Comparison of ENCODE assay signal across 11 mouse cellular contexts in genomic region chr2:65294092-65294491, GRCm38 (mm10). TPM values are rescaled to one million over a fixed set of nuclear protein-coding genes. Genes with fewer than 3 reads are reported as not detected.
A peak's percentile ranks its signal among the peaks of the same experiment; 100 is the strongest.
DNase-seq lines count a peak whose midpoint lies in the region; TF ChIP-seq lines count a peak whose summit lies in the region.
"Had no signal": no experiment of that assay in that cellular context is flagged by ENCODE, and none has a peak within 500 bp of the region (broad histone marks: within the 10 kb centered on the region; RNA-seq: fewer than 3 reads in every experiment).

No protein-coding gene starts in this region.

- no peaks in the 10 kb centered on the region for H3K36me3 ChIP-seq in thymus, adult 2 months (ENCODE audit: control insufficient read depth, insufficient read depth, low read length)
- H3K36me3 ChIP-seq: midbrain, embryonic 12.5 days had no signal

- H3K4me3 ChIP-seq in cerebellum, adult 2 months (replicated peaks; ENCODE audit: insufficient read depth, low read depth, low read length): no peak overlapping the region
- H3K4me3 ChIP-seq in lung, adult 2 months (replicated peaks; ENCODE audit: extremely low read depth, low read depth, low read length): no peak overlapping the region
- no peak overlapping the region for H3K4me3 ChIP-seq in thymus, adult 2 months (ENCODE audit: control insufficient read depth, insufficient read depth, low read length)
- H3K4me3 ChIP-seq: midbrain, embryonic 12.5 days had no signal

- H3K4me1 ChIP-seq in cerebellum, adult 2 months (ENCODE audit: control insufficient read depth, insufficient read depth, low read length): no peaks in the 10 kb centered on the region
- no peaks in the 10 kb centered on the region for H3K4me1 ChIP-seq in lung, adult 2 months (ENCODE audit: control insufficient read depth, insufficient read depth, low read length)
- H3K4me1 ChIP-seq in thymus, adult 2 months (replicated peaks; ENCODE audit: control insufficient read depth, insufficient read depth, low read length): no peaks in the 10 kb centered on the region

- no peak for TF ChIP-seq POLR2A in cerebellum, adult 2 months (IDR thresholded peaks at IDR 0.05; ENCODE audit: borderline replicate concordance, insufficient read depth, low read length)
- no peak for TF ChIP-seq POLR2A in lung, adult 2 months (IDR thresholded peaks at IDR 0.05; ENCODE audit: borderline replicate concordance, extremely low read depth, low read depth, low read length)
- TF ChIP-seq POLR2A in thymus, adult 2 months (IDR thresholded peaks at IDR 0.05; ENCODE audit: control insufficient read depth, extremely low read depth, insufficient read depth, low read length, poor library complexity): no peak

- no peak overlapping the region for H3K27ac ChIP-seq in cerebellum, adult 2 months (ENCODE audit: insufficient read depth, low read length)
- no peak overlapping the region for H3K27ac ChIP-seq in thymus, adult 2 months (ENCODE audit: control insufficient read depth, insufficient read depth, low read length)
- H3K27ac ChIP-seq: midbrain, embryonic 12.5 days had no signal

- WGBS in cerebellum, adult 2 months: 16% methylated on average over 8 of the region's 8 CpGs
- 58% methylated on average over 8 of the region's 8 CpGs for WGBS in lung, adult 2 months
- 76% methylated on average over 8 of the region's 8 CpGs for WGBS in thymus, adult 2 months

- no peaks in the 10 kb centered on the region for H3K27me3 ChIP-seq in cerebellum, adult 2 months (ENCODE audit: control insufficient read depth, insufficient read depth, low read length)
- H3K27me3 ChIP-seq in thymus, adult 2 months (ENCODE audit: control insufficient read depth, insufficient read depth, low read length): no peaks in the 10 kb centered on the region
- H3K27me3 ChIP-seq: midbrain, embryonic 12.5 days had no signal

- DNase-seq in cerebellum, postnatal 14 days: peak; percentile 2 to 4
- DNase-seq in cerebellum, adult 2 months: no peak
- peak; percentile 12 for DNase-seq in lung, postnatal 36 days
- DNase-seq in lung, adult 2 months: no peak
- DNase-seq in heart, adult 8-10 months (ENCODE audit: low spot score): peak; percentile 75
- peak; percentile 32 to 48 for DNase-seq in kidney, postnatal 4 days
- DNase-seq in urinary bladder, adult 18-20 months (ENCODE audit: low spot score in 2 of 2): no peak
- DNase-seq in thymus, adult 2 months: no peak
- DNase-seq: B cell, adult 2 months; cerebellum, adult 9-10 months had no signal

- TF ChIP-seq CTCF in cerebellum, adult 2 months (IDR thresholded peaks at IDR 0.05; ENCODE audit: borderline replicate concordance, insufficient read depth, low read depth, low read length): no peak
- TF ChIP-seq CTCF in lung, adult 2 months (IDR thresholded peaks at IDR 0.05; ENCODE audit: insufficient read depth, low read length): no peak
- TF ChIP-seq CTCF in thymus, adult 2 months (IDR thresholded peaks at IDR 0.05; ENCODE audit: borderline replicate concordance, control insufficient read depth, extremely low read depth, insufficient read depth, low read length, poor library complexity): no peak

RNA-seq across cellular contexts. Expression of gene Cobll1, which starts 54.9 kb away (rescaled TPM):
- polyA plus RNA-seq in cerebellum, adult 2 months (2012; rRNA removed): 10.7 and 11.0 TPM in 2 replicates
- polyA plus RNA-seq in lung, adult 2 months (2012; rRNA removed): 12.0 and 14.0 TPM in 2 replicates
- total RNA-seq in heart, adult 8-10 months (2022): 10 to 100 TPM; 62.1 to 74.3 (median 67.0) TPM
- polyA plus RNA-seq in thymus, adult 2 months (2012; rRNA removed): 2.9 and 3.5 TPM in 2 replicates

Comparison
In these comparisons a context has a peak if more than half of its experiments do, and no peak if none do; other contexts are left out.
1. DNase-seq: peak in cerebellum, postnatal 14 days (2 of 2), lung, postnatal 36 days (single experiment), heart, adult 8-10 months (single experiment) and kidney, postnatal 4 days (2 of 2); none in cerebellum, adult 2 months (0 of 2), lung, adult 2 months (single experiment), urinary bladder, adult 18-20 months (0 of 2) and thymus, adult 2 months (single experiment).